Mouse (Mus musculus) T-helper 2 cell (primary cell): ENCODE results near the gene Atp9a.

Source experiments
- in situ Hi-C: fragments of 300-600 bp; cut with MboI, MseI; formaldehyde crosslinking; loops from one replicate; pipeline ENCODE4 v1.15.1; 2025; ENCODE audit warnings: high pct_unique_total_duplicates

Gene Atp9a

DNA sequence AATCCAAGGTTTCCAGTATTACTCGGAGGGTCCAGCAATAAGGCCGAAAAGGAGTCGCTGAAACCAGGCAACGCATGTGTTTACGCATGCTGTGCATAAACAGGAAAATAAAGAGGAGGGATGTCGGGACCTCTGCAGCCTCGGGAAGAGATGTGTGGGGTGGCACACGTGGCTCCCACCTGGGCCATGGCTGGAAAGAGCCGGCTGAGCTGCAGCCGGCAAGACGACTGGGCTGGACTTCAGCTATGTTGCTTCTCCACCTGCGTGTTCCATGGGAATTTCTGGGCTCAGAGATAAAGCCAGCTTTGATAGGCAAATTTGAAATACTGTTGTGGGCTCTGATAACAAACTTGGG is 139.8 kb downstream of the Atp9a start:
- in situ Hi-C loops, result no loop called here

DNA sequence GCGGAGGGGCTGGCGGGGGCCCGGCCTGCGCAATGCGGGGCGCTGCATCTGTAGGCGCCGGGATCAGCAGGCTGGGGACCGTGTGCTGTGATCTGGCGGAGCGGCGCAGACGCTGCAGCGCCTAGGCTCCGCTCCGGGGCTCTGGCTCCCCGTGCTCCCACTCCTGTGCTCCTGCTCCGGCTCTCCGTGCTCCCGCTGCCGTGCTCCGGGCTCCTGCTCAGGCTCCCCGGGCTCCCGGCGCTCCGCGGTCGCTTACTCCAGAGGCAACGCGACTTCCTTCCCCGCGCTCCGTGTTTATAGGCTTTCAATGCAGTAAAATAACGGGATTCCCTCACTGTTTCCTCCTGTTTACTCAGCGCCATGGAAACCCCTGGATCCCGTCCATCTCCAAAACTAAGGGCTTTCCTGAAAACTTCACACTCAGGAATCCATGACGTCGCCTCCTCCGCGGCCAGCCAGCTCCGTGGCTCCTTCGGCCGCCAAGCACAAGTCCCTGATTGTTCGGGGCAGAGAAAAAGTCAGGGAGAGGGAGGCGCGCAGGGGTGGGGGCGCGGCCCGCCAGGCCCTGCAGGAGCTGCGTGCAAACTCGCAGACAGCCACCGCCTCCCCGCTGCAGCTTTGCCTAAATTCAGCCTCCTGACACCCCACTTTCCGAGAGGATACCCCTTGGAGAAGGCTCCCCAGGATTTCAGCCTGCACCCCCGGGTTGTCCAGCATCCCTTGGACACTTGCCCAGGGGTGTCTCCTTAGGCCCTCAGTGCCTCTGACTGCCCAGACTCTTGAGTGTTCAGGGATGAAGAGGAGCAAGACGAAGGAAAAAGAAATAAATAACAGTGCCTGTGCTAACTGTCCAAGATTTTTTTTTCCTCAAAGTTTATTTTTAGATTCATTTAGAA is 140.5 kb downstream of the Atp9a start, which contains the start of gene Nfatc2:
TSS of gene Nfatc2 (minus strand) at position 167 of the 896 bp plus-strand sequence.
- in situ Hi-C loops, result no loop called here

DNA sequence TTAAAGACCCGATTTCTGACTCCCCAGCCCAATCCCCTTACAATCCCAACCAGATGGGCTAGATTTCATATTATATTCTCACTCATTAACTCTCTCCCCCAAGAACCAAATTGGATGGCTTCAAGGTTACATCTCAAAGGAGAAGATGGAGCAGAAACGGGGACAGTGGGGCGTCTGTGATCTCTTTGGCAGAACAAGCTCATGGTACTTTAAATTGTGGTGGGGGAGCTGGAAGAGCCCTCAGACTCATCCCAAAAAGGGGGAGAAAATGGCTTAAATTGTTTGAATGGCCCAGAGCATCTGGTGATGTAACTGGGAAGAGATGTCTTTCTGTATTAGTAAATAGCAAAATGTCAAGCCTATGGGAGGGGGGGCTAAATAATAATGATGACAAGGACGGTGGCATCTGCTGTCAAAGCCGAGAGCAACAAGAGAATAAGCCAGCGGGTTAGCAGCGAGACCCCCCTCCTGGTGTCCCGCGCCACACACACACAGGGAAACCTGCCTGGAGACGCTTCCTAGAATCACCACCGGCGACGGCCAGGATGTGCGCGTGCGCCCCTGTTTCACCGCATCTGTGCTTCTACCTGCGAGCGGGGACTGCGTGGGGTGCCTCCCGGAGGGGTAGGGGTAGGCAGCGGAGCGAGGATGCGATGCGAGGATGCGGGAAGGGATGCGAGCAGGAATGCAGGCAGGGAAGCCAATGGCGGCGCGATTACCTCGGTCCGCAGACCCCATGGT is 141.3 kb downstream of the Atp9a start:
- in situ Hi-C loops, result no loop called here

DNA sequence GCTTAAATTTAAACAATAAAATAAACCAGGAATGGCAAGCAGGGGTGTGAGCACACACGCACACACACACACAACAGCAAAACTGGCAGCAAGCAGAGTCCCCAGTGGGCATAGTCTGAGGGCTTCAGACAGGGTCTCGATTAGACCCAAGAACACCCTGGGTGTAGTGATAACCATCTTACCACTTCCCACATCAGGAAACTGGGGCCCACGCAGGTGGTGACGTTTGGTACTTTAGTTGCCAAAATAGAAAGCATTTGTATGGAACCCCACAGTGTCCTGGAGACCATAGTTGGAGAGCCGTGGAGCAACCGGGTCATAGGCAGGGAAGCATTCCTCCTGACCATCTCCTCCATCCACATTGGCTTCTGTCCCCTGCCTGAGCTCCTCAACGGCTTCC is 146.5 kb downstream of the Atp9a start:
- in situ Hi-C loops, result no loop called here

DNA sequence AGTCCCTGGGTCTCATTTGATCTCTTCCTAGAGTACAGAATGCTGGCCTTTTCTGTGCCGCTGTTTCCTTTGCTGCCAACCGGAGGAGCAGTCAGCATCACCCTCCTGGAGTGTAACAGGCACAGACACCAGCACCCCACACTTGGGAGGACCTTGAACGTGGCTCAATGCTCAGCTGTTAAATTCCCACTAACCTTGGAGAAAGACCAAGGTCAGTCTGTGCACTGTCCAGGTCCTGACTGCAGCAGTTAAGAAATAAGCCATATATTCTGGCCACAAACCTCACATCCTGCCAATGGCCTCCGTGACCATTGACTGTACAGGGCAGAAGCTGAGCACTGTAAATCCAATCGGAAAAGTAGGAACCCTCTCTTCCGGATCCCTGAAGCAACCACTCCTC is 148.5 kb downstream of the Atp9a start:
- in situ Hi-C loops, result loop anchor here (5.0 kb wide), 1 partner anchor 46 kb away; no protein-coding TSS in a partner anchor

DNA sequence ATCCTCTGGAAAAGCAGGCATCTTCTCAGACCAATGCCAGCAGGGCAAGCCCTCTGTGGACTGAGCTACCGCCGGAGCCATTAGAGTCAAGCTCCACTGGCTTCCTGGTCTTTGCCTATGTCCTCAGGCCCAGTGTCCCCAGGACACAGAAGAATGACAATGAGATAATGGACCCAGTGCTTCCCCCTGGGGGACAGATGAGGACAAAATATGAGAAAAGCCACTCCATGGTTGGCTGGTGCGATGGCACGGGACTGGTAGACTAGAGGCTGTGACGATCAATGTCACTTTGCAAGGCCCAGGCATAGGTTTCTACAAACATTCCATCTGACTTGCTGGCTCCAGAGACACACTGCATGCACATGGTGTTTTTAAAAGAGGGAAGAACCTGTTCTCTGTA is 149.2 kb downstream of the Atp9a start:
- in situ Hi-C loops, result loop anchor here (5.0 kb wide), 1 partner anchor 46 kb away; no protein-coding TSS in a partner anchor

DNA sequence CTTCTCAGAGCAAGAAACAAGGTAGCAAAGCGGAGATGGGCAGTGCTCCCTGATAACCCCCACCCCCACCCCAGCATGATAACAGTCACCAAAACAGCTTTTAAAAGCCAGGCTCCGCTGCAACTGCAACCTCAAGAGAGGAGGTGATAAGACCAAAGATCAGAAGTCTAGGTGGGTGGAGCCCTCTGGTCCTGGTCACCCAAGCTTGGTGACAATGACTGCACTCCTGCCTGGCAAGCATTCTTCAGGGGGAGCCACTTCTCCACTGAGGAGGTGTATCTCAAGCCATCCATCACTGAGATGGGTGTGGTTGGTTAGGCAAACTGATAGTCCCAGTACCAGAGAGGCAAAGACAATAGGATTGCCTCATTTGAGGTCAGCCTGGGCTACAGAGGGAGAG is 151.1 kb downstream of the Atp9a start:
- in situ Hi-C loops, result loop anchor here (5.0 kb wide), 1 partner anchor 44 kb away; no protein-coding TSS in a partner anchor

DNA sequence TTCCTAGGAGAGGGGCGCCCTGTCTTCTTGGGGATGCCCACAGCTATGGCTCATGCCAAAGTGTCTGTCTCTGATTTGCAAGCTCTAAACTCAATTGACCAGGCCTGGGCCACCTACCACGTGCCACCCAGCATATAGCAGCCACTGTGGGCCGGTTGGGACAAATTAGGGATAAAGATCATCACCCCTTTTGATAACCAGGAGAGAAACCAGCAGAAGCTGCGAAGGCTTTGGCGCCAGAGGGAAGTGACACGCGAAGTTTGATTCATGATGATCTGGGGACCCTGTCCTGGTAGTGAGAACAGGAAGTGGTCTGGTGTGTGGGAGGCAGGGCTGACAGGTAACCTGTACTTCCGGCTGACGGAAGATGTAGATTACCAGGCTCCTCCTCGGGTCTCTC is 151.7 kb downstream of the Atp9a start:
- in situ Hi-C loops, result loop anchor here (5.0 kb wide), 1 partner anchor 43 kb away; no protein-coding TSS in a partner anchor

DNA sequence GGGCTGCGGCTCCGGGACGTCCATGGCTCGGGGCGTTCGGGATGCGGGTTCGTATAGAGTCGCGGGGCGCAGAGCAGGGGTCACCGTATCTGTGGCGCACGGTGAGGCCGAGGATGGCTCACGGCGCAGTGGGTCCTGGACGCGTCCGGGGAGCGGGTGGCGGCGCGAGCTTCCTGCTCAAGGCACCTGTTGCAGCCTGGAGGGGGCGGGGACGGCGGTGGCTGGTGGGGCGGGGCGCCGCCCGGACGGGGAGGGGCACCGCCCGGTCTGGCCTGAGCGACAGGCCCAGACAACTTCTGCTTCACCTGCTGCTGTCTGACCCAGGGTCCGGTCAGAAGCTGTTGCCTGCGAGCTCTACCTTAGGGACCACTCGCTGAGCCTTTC is 152.0 kb downstream of the Atp9a start:
- in situ Hi-C loops, result loop anchor here (5.0 kb wide), 1 partner anchor 43 kb away; no protein-coding TSS in a partner anchor

DNA sequence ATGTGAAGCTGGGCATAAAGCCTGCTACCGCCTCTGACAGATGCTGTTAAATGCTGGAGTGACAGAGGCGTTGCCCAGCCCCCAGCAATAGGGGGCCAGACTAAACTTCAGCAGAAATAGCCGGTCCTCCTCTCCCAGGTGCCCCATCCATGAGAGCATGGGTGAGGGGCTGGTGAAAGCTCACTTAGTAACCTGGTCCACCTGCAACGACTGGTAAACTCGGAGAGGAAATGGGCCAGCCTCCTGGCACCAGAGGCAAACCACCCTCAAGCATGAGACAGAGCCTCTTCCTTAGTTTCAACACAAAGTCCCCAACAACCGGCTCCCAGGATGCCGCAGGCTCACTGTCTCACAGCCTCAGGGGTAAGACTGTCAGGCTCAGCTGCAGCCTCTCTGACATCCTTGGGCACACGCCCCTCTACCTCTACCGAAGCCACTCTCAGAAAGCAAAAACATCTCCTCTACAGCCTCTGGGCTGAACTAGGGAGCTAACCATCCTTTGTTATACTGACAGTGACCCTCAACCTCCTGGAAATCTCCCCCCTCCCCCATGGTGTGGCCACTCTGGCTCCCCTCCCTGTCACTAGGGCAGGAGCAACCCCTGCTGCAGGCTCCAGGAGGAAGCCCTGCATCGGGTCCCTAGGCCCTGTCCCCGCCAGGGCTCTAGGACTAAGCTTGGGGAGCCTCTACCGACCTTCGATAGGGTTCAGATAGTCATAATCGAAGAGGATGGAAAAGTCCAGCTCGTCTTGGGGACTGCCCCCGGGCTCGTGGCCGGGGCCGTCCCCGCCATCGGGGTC is 152.6 kb downstream of the Atp9a start:
- in situ Hi-C loops, result loop anchor here (5.0 kb wide), 1 partner anchor 42 kb away; no protein-coding TSS in a partner anchor

DNA sequence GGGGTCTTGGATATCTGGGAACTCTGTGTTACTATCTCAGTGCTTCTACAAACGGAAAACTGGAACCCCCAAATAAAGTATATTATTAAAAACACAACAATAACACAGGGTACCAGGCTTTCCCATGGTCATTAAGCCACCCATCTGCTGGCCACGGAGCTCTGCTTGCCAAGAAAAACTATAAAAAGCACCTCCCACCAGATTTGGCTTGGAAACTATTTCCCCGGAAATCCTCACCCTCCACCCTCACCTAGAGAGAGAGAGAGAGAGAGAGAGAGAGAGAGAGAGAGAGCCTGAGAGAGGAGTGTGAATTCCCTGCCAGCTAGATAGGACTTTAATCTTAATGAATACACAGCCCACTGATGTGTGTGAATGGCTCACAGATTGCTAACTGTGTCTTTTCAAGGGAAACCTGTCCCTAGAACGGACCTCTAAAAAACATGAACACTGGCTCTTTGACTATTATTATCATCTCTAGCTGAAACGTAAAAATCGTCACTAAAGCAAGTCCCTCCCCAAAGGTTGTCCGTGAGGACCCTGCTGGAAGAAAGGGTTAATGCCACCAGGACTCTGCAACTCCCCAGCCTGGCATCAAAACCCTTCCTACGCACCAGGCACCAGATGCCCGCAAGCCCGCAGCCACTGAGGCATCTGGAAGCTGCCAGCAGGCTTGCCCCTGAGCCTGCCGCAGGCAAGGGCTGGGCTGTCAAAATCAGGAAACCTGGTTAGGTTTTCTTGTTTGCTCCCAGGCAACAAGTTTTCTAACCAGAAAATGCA is 153.4 kb downstream of the Atp9a start:
- in situ Hi-C loops, result no loop called here

DNA sequence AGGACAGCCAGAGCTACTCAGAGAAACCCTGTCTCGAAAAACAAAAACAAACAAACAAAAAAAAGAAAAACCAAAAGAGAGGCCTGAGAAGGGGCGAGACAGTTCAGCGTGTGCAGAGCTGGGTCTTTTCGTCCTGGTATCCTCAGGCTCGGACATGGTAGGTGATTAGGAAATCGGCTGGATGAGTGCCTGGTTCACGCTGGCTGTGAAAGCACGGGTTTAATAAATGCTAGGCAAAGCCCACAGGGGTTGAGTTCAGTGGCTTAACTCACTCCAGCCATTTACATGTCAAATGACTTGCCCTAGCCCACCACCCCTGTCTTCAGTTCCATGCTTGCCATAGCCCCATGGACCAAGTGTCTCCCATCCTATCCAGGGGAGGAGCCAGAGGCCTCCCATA is 155.1 kb downstream of the Atp9a start:
- in situ Hi-C loops, result no loop called here

DNA sequence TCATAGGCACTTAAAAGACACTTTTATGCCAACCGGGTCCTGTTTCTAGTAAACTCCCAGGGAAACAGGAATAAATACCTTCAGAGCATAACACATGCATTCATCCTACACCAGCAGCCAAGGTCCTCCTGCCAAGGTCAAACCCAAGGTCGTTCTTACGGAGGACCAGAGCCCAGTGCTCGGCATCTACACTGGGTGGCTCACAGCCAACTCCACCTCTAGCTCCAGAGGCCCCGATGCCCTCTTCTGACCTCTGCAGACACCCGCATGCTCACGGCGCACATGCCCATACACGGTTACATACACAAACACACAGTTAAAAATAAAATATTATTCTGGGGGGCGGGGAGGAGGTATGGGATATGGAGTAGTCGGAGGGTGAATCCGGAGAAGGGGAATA is 155.7 kb downstream of the Atp9a start:
- in situ Hi-C loops, result no loop called here

DNA sequence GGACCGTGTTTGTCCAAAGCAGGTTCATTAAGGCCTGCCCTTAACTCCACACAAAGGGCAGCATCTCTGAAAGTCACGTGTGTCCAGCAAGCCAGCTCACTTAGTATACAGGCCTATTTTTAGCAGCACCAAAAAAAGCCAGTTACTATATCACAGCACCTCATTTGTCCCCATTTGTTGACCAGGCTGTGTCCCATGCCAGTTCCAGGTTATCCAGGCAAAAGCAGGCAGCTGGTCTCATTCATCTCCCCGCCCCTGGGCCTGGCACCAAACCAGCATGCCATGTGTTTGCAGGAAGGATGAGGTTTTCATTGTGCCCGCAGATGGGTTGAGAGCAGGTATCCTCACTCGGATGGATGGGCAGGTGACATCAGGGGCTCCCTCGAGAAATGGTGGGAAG is 157.4 kb downstream of the Atp9a start:
- in situ Hi-C loops, result no loop called here
